Mouse (Mus musculus) hindbrain, embryonic 14.5 days (tissue): ENCODE results near the gene P4ha2. TPM values are rescaled to one million over a fixed set of nuclear protein-coding genes. Genes with fewer than 3 reads are reported as not detected.

Experiments
- ATAC-seq: fragments of 200-750 bp; cut with Nextera tagmentation; 2 replicates; pipeline ENCODE4 v1.8.0; 2017; ENCODE audit warnings: moderate number of reproducible peaks, mild to moderate bottlenecking, moderate TSS enrichment, moderate library complexity; ENCODE audit not compliant: low FRiP score
- DNase-seq: peaks from one replicate; pipeline ENCODE4 v3.0.0-alpha.2; 2015; ENCODE audit warnings: low spot score
- H3K27ac ChIP-seq: fragments of 300-500 bp; sonication (generic); 2 replicates; pipeline ENCODE4 v1.5.1; 2014; ENCODE audit warnings: mild to moderate bottlenecking, moderate library complexity
- H3K27me3 ChIP-seq: fragments of 300-500 bp; sonication (generic); 2 replicates; pipeline ENCODE4 v1.6.1; 2014; ENCODE audit warnings: mild to moderate bottlenecking, low read length, mixed read lengths; ENCODE audit not compliant: control insufficient read depth, insufficient read depth
- H3K36me3 ChIP-seq: fragments of 300-500 bp; sonication (generic); replicated peaks from 2 replicates; pipeline ENCODE4 v1.6.1; 2014; ENCODE audit not compliant: control insufficient read depth, insufficient read depth
- H3K4me1 ChIP-seq: fragments of 300-500 bp; sonication (generic); replicated peaks from 2 replicates; pipeline ENCODE4 v1.6.1; 2014; ENCODE audit warnings: antibody characterized with exemption, low read length, mixed read lengths; ENCODE audit not compliant: control insufficient read depth, insufficient read depth
- H3K4me2 ChIP-seq: fragments of 300-500 bp; sonication (generic); replicated peaks from 2 replicates; pipeline ENCODE4 v1.6.1; 2014; ENCODE audit warnings: mild to moderate bottlenecking, moderate library complexity
- H3K4me3 ChIP-seq: fragments of 300-500 bp; sonication (generic); replicated peaks from 2 replicates; pipeline ENCODE4 v1.5.1; 2014; ENCODE audit warnings: mild to moderate bottlenecking, low read length
- H3K9ac ChIP-seq: fragments of 300-500 bp; sonication (generic); 2 replicates; pipeline ENCODE4 v1.6.1; 2014
- H3K9me3 ChIP-seq: fragments of 300-500 bp; sonication (generic); 2 replicates; pipeline ENCODE4 v1.6.1; 2016; ENCODE audit warnings: low read length; ENCODE audit not compliant: control insufficient read depth
- WGBS: fragments of 180-500 bp; shearing (Covaris S2); extraction: QIAGEN DNeasy Blood & Tissue Kit; methylation state at CpG from one replicate; pipeline ENCODE4 v1.1.7; 2014; 5-methylcytosine and 5-hydroxymethylcytosine counted together
- polyA plus RNA-seq: library from polyadenylated mRNA; unstranded; fragments of >200 nt; fragmentation: Nextera tagmentation; extraction: Ambion mirVana; gene quantifications from 2 replicates; pipeline ENCODE4 v1.2.1, GENCODE M21; 2014

Gene P4ha2
- polyA plus RNA-seq, 1 experiment from 2014 or later = 10.4 TPM

DNA sequence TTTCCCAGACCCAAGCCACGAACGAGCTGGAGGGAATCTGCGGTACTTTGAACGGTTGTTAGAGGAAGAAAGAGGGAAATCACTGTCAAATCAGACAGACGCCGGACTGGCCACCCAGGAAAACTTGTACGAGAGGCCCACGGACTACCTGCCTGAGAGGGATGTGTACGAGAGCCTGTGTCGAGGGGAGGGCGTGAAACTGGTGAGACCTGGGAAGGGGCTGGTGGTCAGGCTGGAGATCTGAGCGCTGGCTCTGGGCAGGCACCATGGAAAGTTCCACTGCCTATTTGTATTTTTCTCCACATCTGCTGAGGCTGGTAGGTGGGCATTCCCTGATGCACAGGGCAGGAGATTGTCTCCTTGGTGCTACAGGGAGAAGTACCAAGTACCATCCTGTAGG lies 19.2 kb downstream of the P4ha2 start:
- H3K27me3 ChIP-seq = no peaks in the 10 kb centered on the region
- no peak overlapping the region for H3K9ac ChIP-seq
- H3K4me3 ChIP-seq = no peak overlapping the region
- no peaks in the 10 kb centered on the region for H3K9me3 ChIP-seq
- no peak for DNase-seq
- ATAC-seq = no peak
- H3K27ac ChIP-seq = no peak overlapping the region
- no peaks in the 10 kb centered on the region for H3K36me3 ChIP-seq
- H3K4me2 ChIP-seq = no peak overlapping the region
- H3K4me1 ChIP-seq = peaks cover 12% of the 10 kb centered on the region
- WGBS = 90% methylated on average over 12 of the region's 12 CpGs

GRCm38 (mm10) chr11:54119740-54120360 lies 20.0 kb downstream of the P4ha2 start:
- H3K36me3 ChIP-seq = no peaks in the 10 kb centered on the region
- H3K4me3 ChIP-seq = no peak overlapping the region
- DNase-seq = no peak
- H3K27me3 ChIP-seq = no peaks in the 10 kb centered on the region
- no peak overlapping the region for H3K4me2 ChIP-seq
- no peak for ATAC-seq
- no peak overlapping the region for H3K27ac ChIP-seq
- WGBS = 93% methylated on average over 13 of the region's 13 CpGs
- no peaks in the 10 kb centered on the region for H3K9me3 ChIP-seq
- H3K4me1 ChIP-seq = peaks cover 8% of the 10 kb centered on the region; the same call in 1 of the 2 replicates
- H3K9ac ChIP-seq = no peak overlapping the region

DNA sequence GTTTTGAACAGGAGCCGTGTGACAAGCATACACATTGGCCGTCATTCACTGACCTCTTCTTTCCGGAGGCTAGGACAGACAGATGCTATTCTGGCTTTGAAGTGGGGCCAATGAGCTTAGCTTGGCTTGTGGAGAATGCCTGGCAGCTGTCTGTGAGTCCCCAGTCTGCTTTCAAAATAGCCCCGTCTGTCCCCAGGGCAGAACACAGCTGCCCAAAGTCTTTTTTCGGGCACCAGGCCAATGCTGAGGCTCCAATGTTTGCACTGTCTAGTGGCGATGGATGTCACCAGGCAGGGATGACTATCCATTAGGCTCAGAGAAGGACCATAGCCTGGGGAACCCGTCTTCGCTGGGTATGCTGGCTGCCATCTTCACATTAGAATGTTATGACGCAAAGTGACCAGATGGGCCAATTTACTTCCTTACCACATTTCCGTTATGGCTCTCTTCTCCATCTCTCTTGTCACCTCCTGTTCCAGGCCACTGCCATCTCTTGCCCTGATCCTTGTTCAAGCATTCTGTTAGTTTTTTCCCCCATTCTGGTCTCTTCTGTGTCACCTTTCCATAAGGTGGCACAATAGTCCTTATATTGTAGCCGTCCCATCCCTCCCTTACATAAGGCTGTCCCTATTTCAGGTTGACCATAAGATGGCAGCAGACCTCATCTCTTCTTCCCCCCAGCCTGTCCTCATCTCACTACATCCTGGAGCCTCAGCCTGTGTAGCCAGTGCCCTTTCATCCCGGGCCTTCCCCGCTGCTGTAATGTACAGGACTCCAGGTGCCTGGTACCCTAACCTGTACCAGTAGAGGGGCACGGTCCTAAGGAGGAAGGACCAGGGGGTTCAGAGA lies 22.7 kb downstream of the P4ha2 start:
- no peak overlapping the region for H3K27ac ChIP-seq
- DNase-seq (peak; percentile 50), ATAC-seq (peak; percentile 74)
- 51% methylated on average over 14 of the region's 14 CpGs for WGBS
- no peak overlapping the region for H3K4me3 ChIP-seq
- no peak overlapping the region for H3K4me2 ChIP-seq
- no peaks in the 10 kb centered on the region for H3K36me3 ChIP-seq
- H3K9me3 ChIP-seq = no peaks in the 10 kb centered on the region
- no peak overlapping the region for H3K9ac ChIP-seq
- H3K27me3 ChIP-seq = no peaks in the 10 kb centered on the region
- peaks cover 13% of the 10 kb centered on the region; the same call in 1 of the 2 replicates for H3K4me1 ChIP-seq

- ATAC-seq = no peak
- H3K9me3 ChIP-seq = no peaks in the 10 kb centered on the region
- no peak overlapping the region for H3K4me2 ChIP-seq
- no peak overlapping the region for H3K4me3 ChIP-seq
- H3K36me3 ChIP-seq = no peaks in the 10 kb centered on the region
- peaks cover 13% of the 10 kb centered on the region; the same call in 1 of the 2 replicates for H3K4me1 ChIP-seq
- DNase-seq = no peak
- H3K27ac ChIP-seq = no peak overlapping the region
- H3K9ac ChIP-seq = no peak overlapping the region
- H3K27me3 ChIP-seq = no peaks in the 10 kb centered on the region
- WGBS = 80% methylated on average over 18 of the region's 18 CpGs
These were observed 26.2 kb downstream of the P4ha2 start for GRCm38 (mm10) chr11:54125982-54126648.

DNA sequence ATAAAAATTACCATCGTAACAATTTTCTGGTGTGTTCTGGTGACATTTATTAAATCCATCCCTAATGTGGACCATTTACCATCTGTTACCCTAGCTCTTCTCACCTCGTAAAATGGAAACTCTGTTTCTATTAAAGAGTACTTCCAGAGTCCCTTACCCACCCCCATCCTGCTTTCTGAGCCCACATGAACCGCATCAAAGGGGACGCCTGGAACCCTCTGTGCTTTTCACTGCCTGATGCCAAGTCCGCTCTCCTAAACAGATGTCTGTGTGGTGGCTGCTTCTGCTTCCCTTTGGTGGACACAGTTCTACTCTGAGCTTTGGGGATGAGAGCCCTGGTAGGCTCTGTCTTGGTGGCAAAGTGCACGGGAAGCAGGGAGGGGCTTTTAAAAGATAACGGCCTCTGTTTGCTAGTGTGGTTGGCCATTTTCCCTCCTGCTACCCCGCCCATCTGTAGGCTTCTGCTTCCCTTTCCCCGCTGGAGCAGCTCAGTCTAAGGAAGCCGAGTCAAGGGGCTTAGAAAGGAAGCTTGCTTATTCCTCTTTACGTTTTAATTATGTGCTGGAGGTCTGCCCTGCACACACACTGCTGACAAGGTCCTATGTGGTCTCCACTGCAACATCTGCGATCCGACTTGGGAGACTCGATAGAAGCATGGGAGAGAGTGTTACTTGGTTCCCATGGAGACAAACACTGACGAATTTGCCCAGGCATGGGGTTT lies 26.9 kb downstream of the P4ha2 start:
- 0 out of 2 replicates have a peak overlapping the region, but pooled peaks have one; percentile 20 for H3K9ac ChIP-seq

DNA sequence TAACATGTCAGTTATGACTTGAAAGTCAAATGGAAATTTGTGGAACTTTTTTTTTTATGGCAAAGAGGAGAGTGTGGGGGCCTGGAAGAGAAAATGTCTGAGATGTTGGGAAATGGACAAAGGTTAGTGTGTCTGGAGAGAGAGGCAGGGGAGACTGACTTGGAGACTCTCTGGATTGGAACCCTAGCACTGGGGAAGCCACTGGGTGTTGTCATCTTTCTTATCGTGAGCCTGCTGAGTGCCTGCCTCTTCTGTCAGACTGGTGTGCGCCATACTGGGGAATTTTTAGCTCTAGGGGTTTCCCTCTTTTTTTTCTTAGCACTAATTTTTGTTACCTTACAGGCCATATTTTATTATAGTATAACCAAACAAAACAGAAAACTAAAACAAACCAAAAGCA lies 27.5 kb downstream of the P4ha2 start:
- ATAC-seq (no peak), DNase-seq (no peak)
- Histone ChIP-seq H3K27ac (no peak overlapping the region), H3K9me3 (no peaks in the 10 kb centered on the region), H3K4me3 (no peak overlapping the region), H3K4me2 (no peak overlapping the region), H3K4me1 (peaks cover 10% of the 10 kb centered on the region; the same call in 1 of the 2 replicates), H3K27me3 (no peaks in the 10 kb centered on the region), H3K9ac (no peak overlapping the region), H3K36me3 (no peaks in the 10 kb centered on the region)
- WGBS = 75% methylated on average over 2 of the region's 2 CpGs

More for the DNA sequence above, 26.9 kb downstream of the P4ha2 start:
- no peaks in the 10 kb centered on the region for H3K9me3 ChIP-seq
- H3K4me2 ChIP-seq = peak overlapping the region; percentile 17; the same call in 1 of the 2 replicates
- DNase-seq (no peak), ATAC-seq (no peak)
- no peak overlapping the region; the same call in 1 of the 2 replicates for H3K27ac ChIP-seq
- H3K4me1 ChIP-seq = peaks cover 13% of the 10 kb centered on the region; the same call in 1 of the 2 replicates
- 32% methylated on average over 15 of the region's 15 CpGs for WGBS
- no peaks in the 10 kb centered on the region for H3K36me3 ChIP-seq
- no peak overlapping the region for H3K4me3 ChIP-seq
- H3K27me3 ChIP-seq = no peaks in the 10 kb centered on the region

- Histone ChIP-seq H3K9me3 (no peaks in the 10 kb centered on the region), H3K4me3 (no peak overlapping the region), H3K9ac (no peak overlapping the region), H3K27me3 (no peaks in the 10 kb centered on the region), H3K4me1 (peaks cover 9% of the 10 kb centered on the region; the same call in 1 of the 2 replicates), H3K36me3 (no peaks in the 10 kb centered on the region), H3K27ac (no peak overlapping the region), H3K4me2 (no peak overlapping the region)
- 92% methylated on average over 8 of the region's 8 CpGs for WGBS
- ATAC-seq = no peak
- DNase-seq = no peak
These were observed 30.1 kb downstream of the P4ha2 start for GRCm38 (mm10) chr11:54129955-54130354.

DNA sequence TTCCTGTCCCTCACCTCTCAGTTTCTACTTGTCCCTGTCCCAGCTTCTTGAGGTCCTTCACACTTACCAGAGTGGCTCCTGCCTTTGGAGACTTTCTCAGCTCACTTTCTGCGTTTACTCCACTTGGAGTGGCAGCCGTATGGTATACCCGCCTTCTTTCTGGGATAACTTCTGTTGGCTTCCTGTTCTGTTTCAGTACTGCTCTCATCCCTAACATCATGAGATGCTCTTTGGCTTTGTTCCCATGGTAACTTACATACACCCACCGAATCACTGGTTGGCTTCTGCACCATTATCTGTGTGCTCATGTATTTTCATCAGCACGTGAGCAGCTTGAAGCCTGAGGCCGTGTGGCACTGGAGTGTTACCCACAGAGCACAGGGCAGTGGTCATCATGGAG lies 30.8 kb downstream of the P4ha2 start:
- Histone ChIP-seq H3K4me3 (no peak overlapping the region), H3K9ac (no peak overlapping the region), H3K27me3 (no peaks in the 10 kb centered on the region), H3K36me3 (no peaks in the 10 kb centered on the region), H3K4me1 (peaks cover 9% of the 10 kb centered on the region; the same call in 1 of the 2 replicates), H3K27ac (no peak overlapping the region), H3K9me3 (no peaks in the 10 kb centered on the region), H3K4me2 (no peak overlapping the region)
- 72% methylated on average over 6 of the region's 6 CpGs for WGBS
- DNase-seq (no peak), ATAC-seq (no peak)
